Mouse (Mus musculus): ENCODE results near the gene Dennd1a. TPM values are rescaled to one million over a fixed set of nuclear protein-coding genes. Genes with fewer than 3 reads are reported as not detected.

Dennd1a gene
- total RNA-seq, 2 experiments from 2014 or later, result 69.9 to 77.0 TPM

GRCm38 (mm10) chr2:38176870-38177582 is 110.2 kb downstream of the Dennd1a start:
- intact Hi-C loops (cut with DNase I), result no loop called here
- peak in 1 of 2 experiments; percentile 15 for DNase-seq (ENCODE audit: low spot score in 2 of 2)

- no peak for DNase-seq (ENCODE audit: low spot score in 2 of 2)
- intact Hi-C loops (cut with DNase I), result no loop called here
Observed at GRCm38 (mm10) chr2:38175276-38175675, 111.9 kb downstream of the Dennd1a start.

- intact Hi-C loops (cut with DNase I), result no loop called here
- no peak for DNase-seq (ENCODE audit: low spot score in 2 of 2)
Observed at GRCm38 (mm10) chr2:38168606-38169005, 118.6 kb downstream of the Dennd1a start.

GRCm38 (mm10) chr2:38165966-38166365 is 121.2 kb downstream of the Dennd1a start:
- no peak for DNase-seq (ENCODE audit: low spot score in 2 of 2)
- intact Hi-C loops (cut with DNase I), result no loop called here

GRCm38 (mm10) chr2:38164326-38165035 is 122.7 kb downstream of the Dennd1a start:
- intact Hi-C loops (cut with DNase I), result no loop called here

GRCm38 (mm10) chr2:38162486-38162885 is 124.7 kb downstream of the Dennd1a start:
- intact Hi-C loops (cut with DNase I), result no loop called here
- DNase-seq (ENCODE audit: low spot score in 2 of 2), result no peak

More at GRCm38 (mm10) chr2:38164326-38165035, 122.7 kb downstream of the Dennd1a start:
- DNase-seq (ENCODE audit: low spot score in 2 of 2), result no peak

GRCm38 (mm10) chr2:38161484-38161883 is 125.7 kb downstream of the Dennd1a start:
- intact Hi-C loops (cut with DNase I), result no loop called here
- no peak for DNase-seq (ENCODE audit: low spot score in 2 of 2)

GRCm38 (mm10) chr2:38159736-38160135 is 127.5 kb downstream of the Dennd1a start:
- intact Hi-C loops (cut with DNase I), result no loop called here

GRCm38 (mm10) chr2:38157002-38157401 is 130.2 kb downstream of the Dennd1a start:
- intact Hi-C loops (cut with DNase I), result no loop called here
- DNase-seq (ENCODE audit: low spot score in 2 of 2), result no peak

More at GRCm38 (mm10) chr2:38159736-38160135, 127.5 kb downstream of the Dennd1a start:
- DNase-seq (ENCODE audit: low spot score in 2 of 2), result no peak

- intact Hi-C loops (cut with DNase I), result no loop called here
- DNase-seq (ENCODE audit: low spot score in 2 of 2), result no peak
Observed at GRCm38 (mm10) chr2:38156001-38156400, 131.2 kb downstream of the Dennd1a start.

- no peak for DNase-seq (ENCODE audit: low spot score in 2 of 2)
- intact Hi-C loops (cut with DNase I), result no loop called here
Observed at GRCm38 (mm10) chr2:38144831-38145230, 142.4 kb downstream of the Dennd1a start.

- intact Hi-C loops (cut with DNase I), result no loop called here
- DNase-seq (ENCODE audit: low spot score in 2 of 2), result peak in 1 of 2 experiments; percentile 38
Observed at GRCm38 (mm10) chr2:38144067-38144779, 143.0 kb downstream of the Dennd1a start.

GRCm38 (mm10) chr2:38142905-38143304 is 144.3 kb downstream of the Dennd1a start:
- intact Hi-C loops (cut with DNase I), result no loop called here

GRCm38 (mm10) chr2:38142210-38142609 is 145.0 kb downstream of the Dennd1a start:
- intact Hi-C loops (cut with DNase I), result no loop called here
- no peak for DNase-seq (ENCODE audit: low spot score in 2 of 2)

More at GRCm38 (mm10) chr2:38142905-38143304, 144.3 kb downstream of the Dennd1a start:
- DNase-seq (ENCODE audit: low spot score in 2 of 2), result no peak

- intact Hi-C loops (cut with DNase I), result no loop called here
- DNase-seq (ENCODE audit: low spot score in 2 of 2), result no peak
Observed at GRCm38 (mm10) chr2:38139536-38139935, 147.7 kb downstream of the Dennd1a start.

GRCm38 (mm10) chr2:38137086-38137485 is 150.1 kb downstream of the Dennd1a start:
- no peak for DNase-seq (ENCODE audit: low spot score in 2 of 2)
- intact Hi-C loops (cut with DNase I), result no loop called here

- intact Hi-C loops (cut with DNase I), result no loop called here
- no peak for DNase-seq (ENCODE audit: low spot score in 2 of 2)
Observed at GRCm38 (mm10) chr2:38135427-38135826, 151.8 kb downstream of the Dennd1a start.

GRCm38 (mm10) chr2:38133036-38133825 is 154.0 kb downstream of the Dennd1a start:
- intact Hi-C loops (cut with DNase I), result no loop called here
- DNase-seq (ENCODE audit: low spot score in 2 of 2), result peak in 1 of 2 experiments; percentile 76

GRCm38 (mm10) chr2:38132233-38132822 is 154.9 kb downstream of the Dennd1a start:
- intact Hi-C loops (cut with DNase I), result no loop called here
- no peak for DNase-seq (ENCODE audit: low spot score in 2 of 2)
